Mouse (Mus musculus): ENCODE measurements at regions not wholly inside any gene's neighbourhood (a gene's known extent, or its start where the extent isn't known, plus 50 kb on each side); places are given as distances from the start of the nearest gene placed in this dataset.

DNA sequence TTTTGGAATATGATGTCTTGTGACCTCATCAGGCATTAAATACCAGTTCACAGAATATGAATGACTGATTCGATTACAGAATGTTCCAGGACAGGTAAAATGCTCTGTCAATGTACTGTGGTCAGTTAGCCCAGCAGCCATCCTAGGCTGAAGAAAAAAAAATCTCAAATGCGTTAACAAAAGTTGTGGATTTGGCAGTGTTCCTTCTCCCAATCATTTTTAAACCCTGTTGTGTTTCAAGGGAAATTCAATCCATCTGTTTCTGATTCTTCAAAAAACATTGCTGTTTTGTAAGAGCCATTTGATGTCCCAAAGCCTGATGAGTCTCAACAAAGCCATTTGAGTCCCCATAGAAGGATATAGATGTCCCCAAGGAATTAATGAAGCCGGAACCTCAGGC lies 280.7 kb upstream of the Paip1 start:
- no peak for TF ChIP-seq CHD2 (IDR thresholded peaks at IDR 0.05; ENCODE audit: low read depth, low read length)
- no peak for TF ChIP-seq ZNF384 (IDR thresholded peaks at IDR 0.05; ENCODE audit: low read depth, low read length)

All from ES-E14 (cell line).